Mouse (Mus musculus) WW6 (cell line): Measurements from ENCODE around the gene Actr5.

ENCODE experiments used
- DNase-seq: peaks from one replicate; pipeline ENCODE4 v3.0.0-alpha.2; 2013; ENCODE audit warnings: low read depth, low spot score

Actr5 gene

DNA sequence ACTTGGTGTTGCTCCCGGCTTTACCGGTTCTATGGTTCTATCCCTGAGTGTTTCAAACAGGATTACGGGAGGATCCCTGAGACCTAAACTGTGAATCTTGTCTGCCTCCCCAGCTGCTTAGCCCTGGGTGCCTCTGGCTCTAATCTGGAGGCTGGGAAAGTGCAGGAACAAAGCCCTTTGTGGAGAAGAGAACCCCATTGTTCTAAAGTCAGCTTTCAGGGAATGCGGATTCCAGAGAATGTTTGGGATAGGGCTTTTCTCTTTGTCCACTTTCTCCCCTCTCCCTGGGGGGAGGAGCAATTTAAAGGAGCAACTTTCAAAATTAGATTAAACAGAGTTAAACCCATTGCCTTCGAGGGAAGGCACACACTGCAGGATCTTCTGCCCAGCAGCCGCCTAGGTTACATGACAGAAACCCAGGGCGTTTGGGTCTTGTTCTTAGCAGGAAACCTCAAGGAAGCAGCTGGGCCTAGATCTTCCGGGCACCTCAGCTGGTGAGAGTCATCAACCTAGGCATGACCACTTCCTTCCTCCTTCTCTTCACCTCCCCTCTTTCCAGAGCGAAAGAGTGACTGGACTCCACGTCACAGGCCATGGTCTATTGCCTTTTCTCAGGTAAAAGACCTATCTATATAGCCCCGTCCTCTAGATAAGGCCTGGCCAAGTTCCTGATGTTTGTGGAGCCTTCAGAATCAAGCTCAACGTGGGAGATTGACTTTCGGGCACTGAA is 41.5 kb downstream of the Actr5 start:
- DNase-seq, result no peak

DNA sequence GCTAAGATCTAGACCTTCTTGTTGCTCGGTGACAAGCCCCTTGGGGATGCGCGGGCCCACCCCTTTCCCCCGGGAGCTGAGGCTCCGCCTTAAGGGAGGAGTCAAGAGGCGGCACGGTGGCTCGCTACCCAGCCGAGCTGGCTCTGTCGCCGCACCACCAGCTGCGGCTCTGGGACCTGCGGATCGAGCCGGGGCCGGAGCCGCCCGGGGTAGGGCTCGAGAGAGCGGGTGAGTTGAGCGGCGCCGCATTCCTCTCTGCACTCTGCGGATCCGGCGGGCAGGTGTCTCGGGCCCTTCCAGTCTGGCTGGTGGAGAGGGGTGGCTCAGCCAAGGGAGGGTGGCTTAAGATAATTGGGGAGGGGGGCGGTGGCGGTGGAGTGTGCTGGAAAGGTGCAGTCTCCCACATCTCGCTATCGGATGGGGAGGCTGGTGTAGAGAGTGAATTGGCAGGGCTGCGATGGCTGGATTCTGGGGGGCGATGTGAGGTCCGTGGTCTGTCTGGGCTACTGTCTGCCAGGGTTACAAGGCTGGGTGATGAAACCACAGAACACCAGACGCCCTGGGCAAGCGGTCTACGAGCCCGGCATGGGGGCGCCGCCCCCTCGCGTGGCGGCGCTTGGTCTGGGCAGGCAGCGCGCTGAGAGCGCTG is 42.5 kb downstream of the Actr5 start:
- DNase-seq, result peak; percentile 52

DNA sequence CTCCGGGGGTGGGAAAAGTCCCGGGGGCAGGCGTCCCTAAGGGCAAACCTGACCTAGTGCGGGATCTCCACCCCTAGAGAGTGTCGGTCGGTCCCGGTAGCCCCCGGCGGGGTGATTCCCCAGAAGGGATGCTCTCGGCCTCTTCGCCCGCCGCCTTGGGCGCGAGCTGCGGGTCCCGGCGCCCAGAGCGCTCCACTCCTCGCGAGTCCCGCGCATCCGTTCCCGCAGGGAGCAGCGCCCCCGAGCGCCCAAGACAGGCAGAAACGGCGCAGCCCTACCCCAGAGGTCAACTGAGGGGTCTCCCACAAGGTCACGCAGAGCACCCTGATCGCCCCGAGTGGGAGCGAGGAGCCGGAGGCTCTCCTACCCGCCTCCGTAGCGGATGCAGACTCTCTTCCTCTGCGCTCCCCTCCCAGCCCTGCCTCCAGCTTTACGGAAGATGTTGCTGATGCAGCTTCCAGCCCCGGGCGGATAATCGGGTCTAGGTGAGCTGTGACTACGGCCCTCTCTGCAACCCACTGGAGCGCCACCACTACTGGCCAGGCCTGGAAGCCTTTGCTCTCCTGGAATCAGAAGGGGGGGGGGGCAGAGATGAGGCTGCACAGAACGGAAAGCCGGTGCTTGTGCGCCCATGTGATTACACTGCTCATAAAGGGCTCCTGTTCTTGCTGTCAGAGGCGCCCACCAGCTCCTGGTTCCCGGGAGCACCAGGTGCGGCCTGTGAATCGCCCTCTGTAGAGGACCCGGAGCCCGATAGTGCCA is 43.2 kb downstream of the Actr5 start:
- DNase-seq, result no peak

DNA sequence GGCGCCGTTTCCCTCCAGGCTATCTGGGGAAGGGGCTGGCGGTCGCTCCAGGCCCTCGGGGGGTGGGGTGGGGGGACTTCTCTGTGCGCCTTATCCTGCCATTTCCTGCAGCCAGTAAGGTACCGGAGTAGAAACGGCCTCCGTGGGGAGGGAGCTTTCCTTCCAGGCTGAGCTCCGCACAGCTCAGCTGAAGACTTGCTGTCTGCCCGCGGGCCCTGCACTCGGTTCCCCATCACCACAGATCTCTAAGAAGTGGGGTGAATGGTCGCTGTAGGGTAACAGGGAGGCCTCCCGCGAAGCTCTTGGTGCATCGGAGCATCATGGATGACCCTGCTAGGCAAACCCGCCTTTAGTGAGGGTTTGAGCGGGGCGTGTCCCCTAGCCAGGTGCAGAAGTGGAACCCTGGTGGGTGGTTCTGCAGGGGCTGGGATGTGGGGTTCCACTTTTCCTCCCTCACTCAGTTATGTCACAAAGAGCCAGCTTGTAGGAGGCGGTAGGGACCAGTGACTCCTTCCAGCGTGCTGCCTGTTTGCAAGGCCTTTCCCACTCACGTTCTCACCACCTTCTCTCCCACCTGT is 43.8 kb downstream of the Actr5 start:
- no peak for DNase-seq

DNA sequence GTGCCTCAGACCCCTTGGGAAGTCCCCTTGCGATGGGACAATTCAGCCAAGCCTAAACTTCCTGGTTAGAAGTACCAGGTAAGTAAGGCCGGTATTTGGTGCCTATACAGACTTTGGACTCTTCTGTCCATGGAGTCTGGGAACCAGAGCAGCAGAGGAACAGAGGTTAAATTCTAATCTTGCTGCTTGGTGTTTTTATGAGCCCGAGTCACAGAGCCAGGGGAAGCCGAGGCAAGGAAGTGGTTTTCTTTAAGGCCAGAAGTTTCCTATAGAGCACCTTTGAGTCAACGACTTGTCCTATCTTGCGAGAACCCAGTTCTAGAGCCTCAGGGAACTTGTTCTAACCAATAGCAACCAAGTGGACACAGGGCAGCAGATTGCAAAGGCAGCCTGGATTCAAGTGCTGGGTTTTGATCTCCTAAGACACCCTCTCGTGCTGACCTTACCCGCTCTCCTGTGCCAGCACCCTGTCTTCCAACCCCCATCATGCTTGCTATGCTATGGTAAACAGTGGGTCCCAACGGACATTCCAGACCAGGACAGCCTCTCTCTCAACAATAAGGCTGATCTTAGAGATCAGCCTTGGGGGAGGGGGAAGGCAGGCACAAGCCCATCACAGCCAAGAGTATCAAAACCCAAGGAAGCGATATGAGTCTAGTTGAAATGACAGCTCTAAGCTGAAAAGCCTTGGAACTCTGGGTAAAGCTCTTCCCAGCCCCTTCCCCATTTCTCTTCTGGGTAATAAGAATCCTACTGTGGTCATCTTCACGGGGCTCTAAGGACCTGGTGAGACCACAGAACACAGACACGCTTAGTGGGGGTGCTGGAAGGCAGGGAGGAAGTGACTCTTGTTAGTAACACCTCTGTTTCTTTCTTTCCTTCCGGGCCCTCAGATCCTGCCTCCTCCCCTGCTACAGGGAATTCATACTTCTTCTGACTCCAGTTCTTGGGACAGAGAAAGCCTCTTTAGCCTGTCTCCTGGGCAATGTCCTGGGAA is 44.8 kb downstream of the Actr5 start:
- DNase-seq, result no peak

DNA sequence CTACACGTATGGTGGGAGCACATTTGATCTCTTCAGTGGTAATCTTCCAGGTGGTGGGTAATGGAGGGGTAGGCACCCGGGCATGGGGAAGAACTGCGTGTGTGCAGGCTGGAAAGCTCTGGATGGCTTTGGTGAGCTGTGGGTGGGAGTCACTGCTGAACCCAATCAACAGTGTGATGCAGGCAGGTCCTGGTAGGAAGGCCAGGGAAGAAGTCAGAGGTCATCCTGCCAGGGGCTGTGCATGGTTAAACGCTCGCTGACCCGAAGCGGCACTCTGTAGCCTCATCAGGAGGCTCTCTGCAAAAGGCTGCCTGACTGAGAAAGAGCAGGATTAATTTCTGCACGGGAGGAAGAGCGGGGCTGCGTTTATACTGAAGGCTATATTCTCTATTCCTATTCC is 45.9 kb downstream of the Actr5 start:
- no peak for DNase-seq

DNA sequence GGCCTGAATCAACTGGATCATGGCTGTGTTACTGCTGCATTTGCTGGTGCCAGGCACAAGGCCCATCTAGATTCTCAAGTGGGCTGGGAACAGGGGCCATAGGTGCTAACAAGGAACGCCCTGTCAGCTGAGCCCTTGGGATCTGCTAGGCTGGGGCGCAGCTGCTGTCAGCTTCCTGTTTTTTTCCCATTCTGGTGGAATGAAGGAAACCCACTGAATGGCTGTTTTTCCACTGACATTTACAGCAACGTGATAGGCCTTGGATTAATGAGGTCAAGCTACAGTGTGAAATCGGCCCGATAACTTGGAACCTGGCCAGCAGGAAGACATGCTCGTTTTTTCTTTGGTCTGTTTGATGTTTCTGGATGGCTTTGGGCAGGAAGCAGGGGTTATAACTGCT is 48.1 kb downstream of the Actr5 start:
- DNase-seq, result no peak

DNA sequence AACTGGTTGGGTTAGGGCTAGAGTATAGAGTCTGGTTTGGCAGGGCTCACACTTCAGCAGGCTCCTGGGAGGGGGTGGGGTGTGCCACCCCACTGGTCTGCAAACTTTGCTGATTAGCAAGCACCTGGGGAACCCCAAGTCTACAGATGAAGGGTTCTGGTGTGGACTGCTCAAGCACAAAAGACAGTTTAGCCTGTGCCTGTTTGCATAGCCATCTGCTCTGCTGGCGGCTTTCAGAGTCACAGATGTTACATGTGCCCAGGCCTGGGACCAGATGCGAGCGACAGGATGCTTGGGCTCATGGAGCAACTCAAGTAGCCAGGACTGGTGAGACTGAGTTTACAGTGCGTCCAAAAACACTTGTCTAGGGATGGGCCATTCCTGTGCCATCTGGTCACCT is 48.8 kb downstream of the Actr5 start:
- no peak for DNase-seq

DNA sequence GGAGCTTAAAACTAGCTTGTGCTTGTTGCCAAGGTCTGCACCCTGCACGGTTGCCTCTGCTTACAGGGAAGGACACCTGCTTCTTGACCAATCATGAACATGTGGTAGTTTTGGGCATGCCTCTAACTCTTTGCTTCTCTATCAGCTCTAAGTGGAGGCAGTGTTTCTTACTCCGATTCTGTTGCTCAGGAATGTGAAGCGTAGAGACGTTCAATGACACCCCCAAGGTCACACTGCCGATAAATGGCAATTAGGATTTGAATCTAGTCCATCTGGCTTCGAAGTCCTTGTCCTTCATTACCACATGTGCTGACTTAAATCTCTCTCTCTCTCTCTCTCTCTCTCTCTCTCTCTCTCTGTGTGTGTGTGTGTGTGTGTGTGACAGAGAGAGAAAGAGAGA is 49.4 kb downstream of the Actr5 start:
- no peak for DNase-seq

DNA sequence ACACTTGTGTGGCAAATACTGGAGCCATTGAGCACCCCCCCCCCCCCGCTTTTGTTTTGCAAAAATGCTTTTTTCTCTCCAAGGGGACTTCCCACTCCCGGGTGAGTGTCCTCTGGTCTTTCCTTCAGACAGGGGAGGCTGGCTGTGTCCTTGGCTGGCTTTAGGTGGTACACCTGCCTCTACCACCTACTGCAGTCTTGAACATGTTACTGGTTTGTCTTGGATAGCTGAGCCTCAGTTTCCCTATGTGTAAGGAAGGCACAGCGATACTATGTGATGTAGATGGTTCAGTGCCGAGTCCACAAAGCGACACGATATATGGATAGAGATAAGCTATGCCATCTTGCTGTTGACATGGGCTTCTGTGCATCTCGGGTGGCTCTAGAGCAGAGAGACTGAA is 50.1 kb downstream of the Actr5 start:
- DNase-seq, result no peak

DNA sequence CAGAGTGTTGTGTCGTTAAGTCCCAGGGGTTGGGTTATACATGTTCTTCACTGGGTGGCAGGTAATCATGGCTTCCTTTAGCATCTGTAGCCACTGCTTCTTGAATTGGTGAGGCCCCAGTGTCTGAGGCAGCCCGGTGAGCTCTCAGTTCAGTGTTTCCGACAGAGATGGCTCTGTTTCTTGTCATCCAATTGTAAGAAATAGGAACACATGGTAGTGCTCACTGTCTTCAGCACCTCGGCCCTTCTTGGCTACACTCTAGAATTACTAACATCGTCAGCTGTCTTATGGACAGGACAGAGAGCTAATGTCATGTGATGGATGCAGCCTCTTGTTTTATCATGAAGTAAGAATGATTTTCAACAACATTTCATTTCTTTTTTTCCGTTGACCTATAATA is 50.5 kb downstream of the Actr5 start:
- no peak for DNase-seq

DNA sequence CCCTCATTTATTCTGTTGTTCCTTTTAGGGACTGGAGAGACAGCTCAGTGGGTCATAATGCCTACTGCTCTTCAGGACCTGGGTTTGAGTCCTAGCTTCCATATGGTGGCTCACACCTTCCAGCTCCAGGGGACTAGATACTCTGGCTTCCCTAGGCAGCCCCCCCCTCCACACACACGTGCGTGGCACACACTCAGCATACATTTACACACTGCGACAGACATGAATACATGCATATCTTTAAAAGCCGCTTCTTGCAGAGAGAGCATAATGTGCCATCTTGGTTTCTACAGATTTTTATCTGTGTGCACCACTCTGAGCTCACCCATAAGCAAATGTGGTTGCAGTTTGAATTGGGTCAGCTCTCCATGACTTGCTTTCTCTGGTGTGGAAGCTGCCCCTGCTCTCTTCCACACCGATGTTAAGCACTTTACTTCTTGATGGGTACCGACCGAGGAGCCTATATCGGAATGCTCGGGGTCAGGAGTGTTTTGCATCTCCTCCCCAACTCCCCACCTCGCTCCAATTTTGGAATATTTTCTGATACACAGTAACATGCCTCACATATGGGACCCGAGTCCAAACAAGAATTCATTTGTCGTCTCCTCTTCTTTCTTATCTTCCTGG is 51.3 kb downstream of the Actr5 start:
- no peak for DNase-seq

DNA sequence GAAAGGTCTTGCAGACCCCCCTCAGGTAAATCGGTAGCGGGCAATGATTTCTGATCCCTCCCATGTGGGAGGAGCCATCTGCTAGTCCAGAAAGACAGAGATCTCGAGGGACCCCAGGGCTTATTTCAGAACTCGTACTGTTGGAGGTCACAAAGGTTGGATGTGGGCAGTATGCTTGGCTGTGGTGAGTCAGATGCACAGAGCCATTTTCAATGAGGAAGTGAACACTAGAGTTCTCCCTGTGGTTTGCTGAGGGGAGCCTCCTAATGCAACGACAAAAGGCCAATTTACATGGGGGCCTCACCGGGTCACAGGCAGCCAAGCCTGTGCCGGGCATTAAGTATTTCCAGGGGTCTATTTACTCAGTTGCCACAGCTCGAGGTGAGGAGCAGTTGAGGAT is 53.3 kb downstream of the Actr5 start:
- DNase-seq, result no peak

DNA sequence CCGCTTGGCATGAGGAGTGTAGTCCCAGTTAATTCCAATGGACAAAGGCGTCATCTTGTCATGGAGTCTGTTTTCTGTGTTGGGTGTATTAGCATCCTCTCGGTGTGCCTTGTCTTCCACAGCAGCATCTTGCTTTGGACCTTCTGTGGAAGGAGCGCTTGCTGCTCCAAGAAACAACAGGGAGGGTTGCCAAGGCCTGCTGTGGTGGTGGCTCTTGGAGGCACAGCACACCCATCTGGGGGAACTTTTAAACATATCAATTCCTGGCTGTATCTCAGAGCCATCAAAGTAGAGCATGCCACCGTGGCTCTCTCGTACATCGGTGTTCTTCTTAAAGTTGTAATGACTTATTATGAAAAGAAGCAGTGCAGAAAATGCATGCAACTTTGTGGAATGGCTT is 54.4 kb downstream of the Actr5 start:
- no peak for DNase-seq

DNA sequence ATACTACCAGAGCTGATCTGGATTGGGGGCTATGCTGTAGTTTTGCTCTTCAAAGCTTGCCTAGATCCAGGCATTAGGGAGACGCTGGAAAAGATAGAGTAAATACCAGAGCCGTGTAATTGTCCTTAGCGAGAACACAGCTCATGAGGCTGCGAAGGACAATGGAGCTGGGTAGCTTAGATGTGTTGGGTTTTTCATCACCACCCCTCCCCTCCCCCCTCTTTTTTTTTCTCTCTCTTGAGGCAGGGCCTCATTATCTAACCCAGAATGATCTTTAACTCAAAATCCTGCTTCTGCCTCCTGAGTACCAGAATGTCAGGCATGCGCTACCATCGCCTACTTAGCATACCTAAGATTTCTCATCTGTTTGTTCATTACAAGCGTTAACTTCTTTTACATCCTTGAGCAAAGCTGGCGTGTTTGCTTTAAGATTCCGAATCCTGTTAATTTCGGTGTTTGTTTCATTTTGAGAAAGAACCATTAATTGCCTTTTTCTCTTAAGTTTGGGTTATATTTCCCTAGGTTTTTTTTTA is 55.7 kb downstream of the Actr5 start:
- no peak for DNase-seq

DNA sequence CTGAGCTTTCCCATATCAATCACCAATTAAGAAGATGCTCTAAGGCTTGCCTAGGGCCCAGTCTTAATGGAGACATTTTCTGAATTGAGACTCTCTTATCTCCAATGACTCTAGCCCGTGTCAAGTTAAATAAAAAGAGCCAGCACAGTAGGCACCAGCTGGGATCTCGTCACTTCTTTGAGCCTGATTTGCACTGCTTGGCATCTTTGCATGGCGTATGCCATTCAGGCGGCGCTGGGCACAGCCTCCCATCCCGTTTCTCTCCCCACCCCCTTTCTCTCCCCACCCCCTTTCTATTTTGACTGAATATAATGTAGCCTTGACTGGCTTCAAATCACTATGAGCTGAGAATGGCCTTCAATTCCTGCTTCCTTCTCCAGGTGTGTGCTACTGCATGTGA is 57.0 kb downstream of the Actr5 start:
- DNase-seq, result no peak

DNA sequence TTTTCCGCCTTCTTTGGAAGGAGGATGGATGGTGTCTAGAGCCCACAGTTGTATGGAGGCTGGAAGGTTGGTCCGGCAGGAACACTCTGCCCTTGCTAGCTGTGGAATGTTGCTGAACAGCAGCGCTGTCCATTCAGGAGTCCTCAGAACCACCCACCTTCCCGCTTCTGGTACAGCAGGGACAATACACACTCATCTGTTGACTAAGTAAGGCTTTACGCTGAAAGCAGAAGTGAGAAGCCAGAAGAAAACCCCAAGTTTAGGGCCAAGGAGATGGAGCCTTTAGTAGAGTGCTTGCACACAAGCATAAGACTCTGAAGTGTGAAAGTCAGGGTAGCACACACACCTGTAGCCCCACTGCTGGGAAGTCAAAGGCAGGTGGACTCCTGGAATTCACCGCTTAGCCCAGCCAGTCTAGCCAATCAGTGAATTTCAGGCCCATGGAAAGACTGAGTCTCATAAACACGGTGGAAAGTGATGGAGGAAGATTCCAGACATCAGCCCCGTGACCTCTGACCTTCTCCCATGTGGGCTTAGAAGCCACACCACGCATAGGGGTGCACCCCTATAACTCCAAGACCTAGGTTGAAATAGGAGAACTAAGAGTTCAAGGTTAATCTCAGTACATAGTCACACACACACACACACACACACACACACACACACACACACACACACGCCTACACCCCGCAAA is 57.8 kb downstream of the Actr5 start:
- no peak for DNase-seq

DNA sequence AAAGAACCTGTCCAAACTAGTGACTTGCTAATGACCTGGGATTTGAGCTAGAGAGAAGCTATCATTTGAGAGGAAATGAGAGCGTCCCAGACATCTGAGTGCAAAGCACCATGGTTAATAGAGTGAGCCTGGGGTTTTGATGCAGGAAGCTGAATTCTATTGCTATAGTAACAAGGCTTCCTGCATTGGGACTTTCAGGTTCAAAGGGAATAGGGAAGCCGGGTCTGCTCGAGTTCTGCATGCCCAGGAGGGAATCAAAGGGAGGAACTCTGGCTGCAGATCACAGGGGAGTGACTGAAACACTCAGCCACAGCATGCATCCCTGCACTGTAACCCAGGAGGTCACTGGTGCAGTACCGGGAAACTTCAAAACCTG is 58.3 kb downstream of the Actr5 start:
- DNase-seq, result no peak

DNA sequence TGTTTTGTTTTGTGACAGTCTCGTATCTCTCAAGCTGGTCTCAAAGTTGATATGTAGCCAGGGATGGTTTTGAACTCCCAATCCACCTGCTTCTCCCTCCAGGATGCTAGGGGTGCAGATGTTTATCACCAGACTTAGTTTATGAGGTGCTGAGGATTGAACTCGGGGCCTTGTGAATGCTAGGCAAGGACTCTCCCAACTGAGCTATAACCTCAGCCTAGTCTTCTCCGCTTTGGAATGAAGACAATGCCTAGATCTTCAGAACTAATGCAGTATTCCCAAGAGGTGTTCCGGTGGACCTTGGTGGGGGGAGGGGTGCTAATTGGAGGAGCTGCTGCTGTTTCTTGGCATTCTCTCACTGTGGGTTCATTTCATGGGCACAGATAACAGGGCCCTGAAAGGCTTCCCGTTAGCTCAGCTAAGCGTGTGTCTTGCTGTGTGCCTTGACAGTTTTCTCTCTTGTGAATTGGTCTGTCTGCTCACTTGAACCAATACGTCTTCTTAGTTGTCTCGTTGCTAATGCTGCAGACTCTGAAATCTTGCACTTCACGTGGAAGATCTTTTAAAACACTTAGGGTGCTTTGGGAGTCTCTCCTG is 59.7 kb downstream of the Actr5 start:
- DNase-seq, result no peak

DNA sequence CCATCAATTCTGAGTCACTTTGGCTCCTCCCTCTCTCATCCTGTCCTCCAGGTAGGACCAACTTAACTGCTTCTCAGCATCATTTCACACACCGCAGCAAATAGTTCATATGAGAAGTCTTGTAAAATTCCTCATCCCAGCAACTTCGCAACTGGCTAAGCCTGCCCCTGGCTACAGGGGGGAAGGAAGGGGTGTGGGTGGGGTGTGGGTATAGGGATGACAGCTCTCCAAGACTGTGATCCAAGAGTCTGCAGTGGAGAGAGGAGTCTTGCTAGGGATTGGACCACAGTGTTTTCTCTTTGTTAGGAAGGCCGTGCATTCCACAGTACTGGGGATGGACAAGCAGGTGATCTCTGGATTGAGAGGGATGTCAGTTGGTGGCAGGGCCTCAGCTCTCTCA is 60.2 kb downstream of the Actr5 start:
- no peak for DNase-seq
